Mouse (Mus musculus) midbrain, embryonic 11.5 days (tissue): ENCODE data around the gene Fam43b. TPM values are rescaled to one million over a fixed set of nuclear protein-coding genes. Genes with fewer than 3 reads are reported as not detected.

ENCODE experiments used
- ATAC-seq: fragments of 200-750 bp; cut with Nextera tagmentation; 2 replicates; pipeline ENCODE4 v1.8.0; 2017; ENCODE audit warnings: moderate TSS enrichment, moderate library complexity; ENCODE audit not compliant: low FRiP score
- DNase-seq: peaks from one replicate; pipeline ENCODE4 v3.0.0; 2015; ENCODE audit warnings: low spot score; ENCODE audit errors: missing footprints
- H3K27ac ChIP-seq: fragments of 300-500 bp; sonication (generic); 2 replicates; pipeline ENCODE4 v1.5.1; 2014; ENCODE audit warnings: low read depth, low read length
- H3K27me3 ChIP-seq: fragments of 300-500 bp; sonication (generic); 2 replicates; pipeline ENCODE4 v1.6.1; 2014; ENCODE audit warnings: mild to moderate bottlenecking, low read length, moderate library complexity, mixed read lengths; ENCODE audit not compliant: control insufficient read depth, insufficient read depth
- H3K36me3 ChIP-seq: fragments of 300-500 bp; sonication (generic); 2 replicates; pipeline ENCODE4 v1.6.1; 2014; ENCODE audit warnings: mild to moderate bottlenecking, low read length, moderate library complexity, mixed read lengths; ENCODE audit not compliant: control insufficient read depth, insufficient read depth
- H3K4me1 ChIP-seq: fragments of 300-500 bp; sonication (generic); 2 replicates; pipeline ENCODE4 v1.6.1; 2014; ENCODE audit warnings: low read length; ENCODE audit not compliant: control insufficient read depth, insufficient read depth
- H3K4me2 ChIP-seq: fragments of 300-500 bp; sonication (generic); 2 replicates; pipeline ENCODE4 v1.6.1; 2014; ENCODE audit warnings: mild to moderate bottlenecking, moderate library complexity
- H3K4me3 ChIP-seq: fragments of 300-500 bp; sonication (generic); 2 replicates; pipeline ENCODE4 v1.5.1; 2014; ENCODE audit warnings: low read depth, low read length
- H3K9ac ChIP-seq: fragments of 300-500 bp; sonication (generic); 2 replicates; pipeline ENCODE4 v1.6.1; 2014; ENCODE audit warnings: low read length
- H3K9me3 ChIP-seq: fragments of 300-500 bp; sonication (generic); 2 replicates; pipeline ENCODE4 v1.6.1; 2016; ENCODE audit warnings: low read length; ENCODE audit not compliant: control insufficient read depth
- WGBS: fragments of 180-500 bp; shearing (Covaris S2); extraction: QIAGEN DNeasy Blood & Tissue Kit; methylation state at CpG from one replicate; pipeline ENCODE4 v1.1.7; 2014; 5-methylcytosine and 5-hydroxymethylcytosine counted together
- polyA plus RNA-seq: library from polyadenylated mRNA; unstranded; fragments of >200 nt; fragmentation: Nextera tagmentation; extraction: Ambion mirVana; gene quantifications from 2 replicates; pipeline ENCODE4 v1.2.1, GENCODE M21; 2014

Fam43b gene
- polyA plus RNA-seq, 1 experiment from 2014 or later: 0.14 TPM

GRCm38 (mm10) chr4:138404806-138405205 lies 8.5 kb upstream of the Fam43b start:
- no peak overlapping the region for H3K27ac ChIP-seq
- ATAC-seq: no peak
- no peaks in the 10 kb centered on the region for H3K4me1 ChIP-seq
- H3K9me3 ChIP-seq: no peaks in the 10 kb centered on the region
- 0% methylated on average over 2 of the region's 2 CpGs for WGBS
- DNase-seq: no peak
- H3K4me2 ChIP-seq: no peak overlapping the region
- H3K36me3 ChIP-seq: no peaks in the 10 kb centered on the region
- no peaks in the 10 kb centered on the region for H3K27me3 ChIP-seq
- H3K9ac ChIP-seq: no peak overlapping the region
- H3K4me3 ChIP-seq: no peak overlapping the region

- peaks cover 55% of the 10 kb centered on the region for H3K27me3 ChIP-seq
- H3K36me3 ChIP-seq: no peaks in the 10 kb centered on the region
- H3K4me3 ChIP-seq: peak overlapping the region; percentile 29; the same call in 1 of the 2 replicates
- H3K9ac ChIP-seq: no peak overlapping the region
- peak overlapping the region; percentile 43 for H3K4me2 ChIP-seq
- no peaks in the 10 kb centered on the region for H3K9me3 ChIP-seq
- ATAC-seq (no peak), DNase-seq (peak; percentile 87)
- no peak overlapping the region for H3K27ac ChIP-seq
- peaks cover 12% of the 10 kb centered on the region for H3K4me1 ChIP-seq
- WGBS: 2% methylated on average over 8 of the region's 8 CpGs
Observed at GRCm38 (mm10) chr4:138396711-138397110, 383 bp upstream of the Fam43b start.

GRCm38 (mm10) chr4:138395087-138395970 lies 999 bp downstream of the Fam43b start:
- Histone ChIP-seq H3K4me3 (peak overlapping the region; percentile 29), H3K27ac (no peak overlapping the region), H3K4me1 (peaks cover 12% of the 10 kb centered on the region), H3K36me3 (no peaks in the 10 kb centered on the region), H3K27me3 (peaks cover 55% of the 10 kb centered on the region), H3K9me3 (no peaks in the 10 kb centered on the region), H3K4me2 (peak overlapping the region; percentile 43), H3K9ac (no peak overlapping the region; the same call in 1 of the 2 replicates)
- WGBS: under 1% methylated on average over 102 of the region's 103 CpGs
- DNase-seq (peak; percentile 92), ATAC-seq (no peak)

- no peak for DNase-seq
- no peak overlapping the region for H3K27ac ChIP-seq
- H3K9me3 ChIP-seq: no peaks in the 10 kb centered on the region
- H3K9ac ChIP-seq: no peak overlapping the region
- H3K4me3 ChIP-seq: no peak overlapping the region
- no peak for ATAC-seq
- peaks cover 52% of the 10 kb centered on the region for H3K27me3 ChIP-seq
- H3K36me3 ChIP-seq: no peaks in the 10 kb centered on the region
- H3K4me1 ChIP-seq: peaks cover 12% of the 10 kb centered on the region
- H3K4me2 ChIP-seq: no peak overlapping the region
- 60% methylated on average over 7 of the region's 7 CpGs for WGBS
Observed at GRCm38 (mm10) chr4:138393703-138394102, 2.6 kb downstream of the Fam43b start.

- H3K27me3 ChIP-seq: no peaks in the 10 kb centered on the region
- ATAC-seq (no peak), DNase-seq (no peak)
- WGBS: 45% methylated on average over 4 of the region's 4 CpGs
- H3K4me3 ChIP-seq: no peak overlapping the region
- no peaks in the 10 kb centered on the region for H3K9me3 ChIP-seq
- H3K36me3 ChIP-seq: no peaks in the 10 kb centered on the region
- H3K4me1 ChIP-seq: peaks cover 7% of the 10 kb centered on the region
- no peak overlapping the region for H3K9ac ChIP-seq
- H3K27ac ChIP-seq: no peak overlapping the region
- H3K4me2 ChIP-seq: no peak overlapping the region
Observed at GRCm38 (mm10) chr4:138383789-138384188, 12.5 kb downstream of the Fam43b start.

- Histone ChIP-seq H3K27ac (no peak overlapping the region), H3K4me2 (no peak overlapping the region), H3K36me3 (no peaks in the 10 kb centered on the region), H3K9ac (no peak overlapping the region), H3K4me1 (peaks cover 7% of the 10 kb centered on the region), H3K27me3 (no peaks in the 10 kb centered on the region), H3K9me3 (no peaks in the 10 kb centered on the region), H3K4me3 (no peak overlapping the region)
- 72% methylated on average over 6 of the region's 6 CpGs for WGBS
- DNase-seq (no peak), ATAC-seq (no peak)
Observed at GRCm38 (mm10) chr4:138382462-138382861, 13.9 kb downstream of the Fam43b start.

- H3K36me3 ChIP-seq: no peaks in the 10 kb centered on the region
- no peak overlapping the region for H3K4me3 ChIP-seq
- H3K4me1 ChIP-seq: peaks cover 7% of the 10 kb centered on the region
- no peaks in the 10 kb centered on the region for H3K27me3 ChIP-seq
- no peak overlapping the region for H3K4me2 ChIP-seq
- H3K27ac ChIP-seq: no peak overlapping the region
- no peaks in the 10 kb centered on the region for H3K9me3 ChIP-seq
- ATAC-seq: no peak; the same call in 1 of the 2 replicates
- 33% methylated on average over 10 of the region's 10 CpGs for WGBS
- no peak for DNase-seq
- no peak overlapping the region for H3K9ac ChIP-seq
Observed at GRCm38 (mm10) chr4:138380132-138380689, 16.1 kb downstream of the Fam43b start.

GRCm38 (mm10) chr4:138379091-138379840 lies 17.1 kb downstream of the Fam43b start:
- DNase-seq (peak; percentile 90), ATAC-seq (peak; percentile 73; the same call in 1 of the 2 replicates)
- H3K9ac ChIP-seq: no peak overlapping the region
- peaks cover 7% of the 10 kb centered on the region for H3K4me1 ChIP-seq
- H3K27ac ChIP-seq: no peak overlapping the region
- H3K27me3 ChIP-seq: no peaks in the 10 kb centered on the region
- no peaks in the 10 kb centered on the region for H3K36me3 ChIP-seq
- H3K4me2 ChIP-seq: no peak overlapping the region
- no peak overlapping the region for H3K4me3 ChIP-seq
- WGBS: 56% methylated on average over 14 of the region's 14 CpGs
- H3K9me3 ChIP-seq: no peaks in the 10 kb centered on the region

- Histone ChIP-seq H3K9ac (no peak overlapping the region), H3K27ac (no peak overlapping the region), H3K9me3 (no peaks in the 10 kb centered on the region), H3K27me3 (no peaks in the 10 kb centered on the region), H3K4me1 (peaks cover 7% of the 10 kb centered on the region), H3K36me3 (no peaks in the 10 kb centered on the region), H3K4me2 (no peak overlapping the region), H3K4me3 (no peak overlapping the region)
- DNase-seq: peak; percentile 98
- ATAC-seq: no peak
- WGBS: 60% methylated on average over 6 of the region's 6 CpGs
Observed at GRCm38 (mm10) chr4:138377526-138377925, 18.8 kb downstream of the Fam43b start.
